15 mouse cellular contexts compared by ENCODE assay signal in genomic region chr10:61246288-61246687, GRCm38 (mm10). TPM values are rescaled to one million over a fixed set of nuclear protein-coding genes. Genes with fewer than 3 reads are reported as not detected.
DNase-seq lines count a peak whose midpoint lies in the region; ATAC-seq lines count a peak whose summit lies in the region.
"Had no signal": no experiment of that assay in that cellular context is flagged by ENCODE, and none has a peak within 500 bp of the region (broad histone marks: within the 10 kb centered on the region; RNA-seq: fewer than 3 reads in every experiment).

No protein-coding gene starts in this region.

- intact Hi-C loops in left cerebral cortex, postnatal 14 days (cut with DNase I), result no loop called here
- intact Hi-C loops in gastrocnemius, postnatal 36 days (cut with DNase I), result no loop called here

- ATAC-seq in megakaryocyte progenitor cell, adult 5-6 weeks (replicated peaks; ENCODE audit: poor library complexity), result no peak
- ATAC-seq: activated CD4-positive, CD25-positive, alpha-beta regulatory T cell, adult 4 months; forebrain, postnatal 0 days had no signal

- DNase-seq in frontal cortex, postnatal 25 days (ENCODE audit: low spot score in 2 of 2), result peak; percentile 57 to 58
- peak; percentile 82 for DNase-seq in layer of hippocampus, adult 9-11 months
- peak; percentile 73 for DNase-seq in left cerebral cortex, postnatal 14 days (ENCODE audit: low spot score in 2 of 2)
- no peak for DNase-seq in T-cell, adult 2 months (ENCODE audit: low spot score)
- no peak for DNase-seq in spleen, postnatal 36 days (ENCODE audit: low spot score in 2 of 2)
- DNase-seq in gastrocnemius, postnatal 36 days, result no peak
- DNase-seq: forebrain, postnatal 0 days; heart, adult 18-20 months; kidney, postnatal 14 days; liver; lung, adult 18-20 months; retina, postnatal 1 day; thymus, adult 2 months had no signal

RNA-seq across cellular contexts. Expression of gene Adamts14, which starts 26.9 kb away (rescaled TPM):
- total RNA-seq in left cerebral cortex, postnatal 14 days (2021), result under 1 TPM; 0.66 to 0.70 TPM
- total RNA-seq in megakaryocyte progenitor cell, adult 5-6 weeks (2015), result not detected in 2 replicates
- total RNA-seq in megakaryocyte progenitor cell, adult 5-6 weeks (2017), result 0.10 TPM in 1 of 2 replicates, not detected in the other
- 1 to 10 TPM; 1.1 TPM for total RNA-seq in gastrocnemius, postnatal 36 days (2021)

RNA-seq across cellular contexts. Expression of gene Prf1, which starts 51.3 kb away (rescaled TPM):
- total RNA-seq in left cerebral cortex, postnatal 14 days (2021), result not detected
- not detected in 2 replicates for total RNA-seq in megakaryocyte progenitor cell, adult 5-6 weeks (2015)
- not detected in 2 replicates for total RNA-seq in megakaryocyte progenitor cell, adult 5-6 weeks (2017)
- not detected for total RNA-seq in gastrocnemius, postnatal 36 days (2021)
- total RNA-seq: forebrain, postnatal 0 days had no signal

Comparison
In these comparisons a context has a peak if more than half of its experiments do, and no peak if none do; other contexts are left out.
1. DNase-seq: peak in frontal cortex, postnatal 25 days (2 of 2), layer of hippocampus, adult 9-11 months (single experiment) and left cerebral cortex, postnatal 14 days (2 of 2); none in T-cell, adult 2 months (single experiment), spleen, postnatal 36 days (0 of 2) and gastrocnemius, postnatal 36 days (0 of 2).